Mouse (Mus musculus) heart, postnatal 0 days (tissue): ENCODE data around the gene Thoc7. TPM values are rescaled to one million over a fixed set of nuclear protein-coding genes. Genes with fewer than 3 reads are reported as not detected.
A peak's percentile ranks its signal among the peaks of the same experiment; 100 is the strongest.

ENCODE experiments used
- ATAC-seq: fragments of 200-750 bp; cut with Nextera tagmentation; 2 replicates; pipeline ENCODE4 v1.8.0; 2017; ENCODE audit warnings: low read depth, moderate number of reproducible peaks, moderate library complexity; ENCODE audit not compliant: insufficient read depth
- DNase-seq: peaks from one replicate; pipeline ENCODE4 v3.0.0-alpha.2; 2016; ENCODE audit warnings: low spot score
- H3K27ac ChIP-seq: fragments of 300-500 bp; sonication (generic); 2 replicates; pipeline ENCODE4 v1.5.1; 2014; ENCODE audit warnings: low read depth, mild to moderate bottlenecking
- H3K27me3 ChIP-seq: fragments of 300-500 bp; sonication (generic); 2 replicates; pipeline ENCODE4 v1.6.1; 2014; ENCODE audit warnings: low read length, mixed read lengths; ENCODE audit not compliant: control insufficient read depth, insufficient read depth
- H3K36me3 ChIP-seq: fragments of 300-500 bp; sonication (generic); replicated peaks from 2 replicates; pipeline ENCODE4 v1.6.1; 2014; ENCODE audit warnings: low read length, mixed read lengths; ENCODE audit not compliant: control insufficient read depth, insufficient read depth
- H3K4me1 ChIP-seq: fragments of 300-500 bp; sonication (generic); 2 replicates; pipeline ENCODE4 v1.6.1; 2014; ENCODE audit warnings: antibody characterized with exemption; ENCODE audit not compliant: control insufficient read depth, insufficient read depth
- H3K4me2 ChIP-seq: fragments of 300-500 bp; sonication (generic); 2 replicates; pipeline ENCODE4 v1.6.1; 2014; ENCODE audit warnings: low read depth, mild to moderate bottlenecking, low read length, moderate library complexity
- H3K4me3 ChIP-seq: fragments of 300-500 bp; sonication (generic); 2 replicates; pipeline ENCODE4 v1.5.1; 2014; ENCODE audit warnings: low read depth, low read length
- H3K9ac ChIP-seq: fragments of 300-500 bp; sonication (generic); replicated peaks from 2 replicates; pipeline ENCODE4 v1.6.1; 2014; ENCODE audit warnings: low read depth, low read length, mixed read lengths
- H3K9me3 ChIP-seq: fragments of 300-500 bp; sonication (generic); replicated peaks from 2 replicates; pipeline ENCODE4 v1.6.1; 2016; ENCODE audit warnings: low read length; ENCODE audit not compliant: control insufficient read depth
- CTCF ChIP-seq: IDR thresholded peaks from 2 replicates; pipeline ENCODE4 v1.5.1; 2016; ENCODE audit warnings: antibody characterized with exemption, control low read depth, low read depth
- EP300 ChIP-seq: IDR thresholded peaks from 2 replicates; pipeline ENCODE4 v1.6.1; 2016; ENCODE audit warnings: antibody characterized with exemption, low read depth
- WGBS: fragments of 180-500 bp; shearing (Covaris S2); extraction: QIAGEN DNeasy Blood & Tissue Kit; methylation state at CpG from one replicate; pipeline ENCODE4 v1.1.7; 2014; 5-methylcytosine and 5-hydroxymethylcytosine counted together
- polyA plus RNA-seq: library from polyadenylated mRNA; unstranded; fragments of >200 nt; fragmentation: Nextera tagmentation; extraction: Ambion mirVana; gene quantifications from 2 replicates; pipeline ENCODE4 v1.2.1, GENCODE M21; 2015
- total RNA-seq: library from RNA; depleted of rRNA; stranded (reverse); fragments of >200 nt; gene quantifications from 2 replicates; pipeline ENCODE4 v1.2.3, GENCODE M21; 2014; ENCODE audit warnings: low replicate concordance; rRNA removed

The Thoc7 gene
- total RNA-seq (80.9 and 86.7 TPM in 2 replicates), polyA plus RNA-seq (198 and 207 TPM in 2 replicates)

GRCm38 (mm10) chr14:13961401-13962112, at the start of gene Thoc7, which contains the start of gene Atxn7:
Thoc7 (minus strand) TSS chr14:13961852.
Atxn7 (plus strand) TSS chr14:13961440.
- 3% methylated on average over 30 of the region's 56 CpGs for WGBS

GRCm38 (mm10) chr14:14009712-14010111, 48.1 kb upstream of the Thoc7 start:
- no peaks in the 10 kb centered on the region for H3K27me3 ChIP-seq
- ATAC-seq (no peak), DNase-seq (no peak)
- H3K4me3 ChIP-seq = no peak overlapping the region
- H3K27ac ChIP-seq = no peak overlapping the region
- no peak for TF ChIP-seq EP300
- TF ChIP-seq CTCF = no peak
- peaks cover 9% of the 10 kb centered on the region for H3K4me1 ChIP-seq
- no peak overlapping the region for H3K9ac ChIP-seq
- 41% methylated on average over 6 of the region's 6 CpGs for WGBS
- H3K4me2 ChIP-seq = no peak overlapping the region
- no peaks in the 10 kb centered on the region for H3K36me3 ChIP-seq
- no peaks in the 10 kb centered on the region for H3K9me3 ChIP-seq

More at GRCm38 (mm10) chr14:13961401-13962112, at the start of gene Thoc7, which contains the start of gene Atxn7:
- no peak for TF ChIP-seq EP300
- TF ChIP-seq CTCF = no peak
- Histone ChIP-seq H3K4me3 (peak within 1 kb of the TSS; percentile 96), H3K4me2 (peak within 1 kb of the TSS; percentile 83), H3K9ac (peak within 1 kb of the TSS; percentile 96), H3K27me3 (no peaks in the 10 kb centered on the region), H3K36me3 (no peaks in the 10 kb centered on the region; the same call in 1 of the 2 replicates), H3K4me1 (peaks cover 7% of the 10 kb centered on the region), H3K9me3 (no peaks in the 10 kb centered on the region), H3K27ac (peak within 1 kb of the TSS; percentile 89)
- peak; percentile 46 for ATAC-seq
- DNase-seq = no peak

GRCm38 (mm10) chr14:14002771-14003170, 41.1 kb upstream of the Thoc7 start:
- no peak overlapping the region for H3K4me3 ChIP-seq
- 93% methylated on average over 7 of the region's 7 CpGs for WGBS
- no peak overlapping the region for H3K9ac ChIP-seq
- no peaks in the 10 kb centered on the region for H3K9me3 ChIP-seq
- H3K36me3 ChIP-seq = no peaks in the 10 kb centered on the region
- DNase-seq = no peak
- H3K4me1 ChIP-seq = no peaks in the 10 kb centered on the region
- no peak overlapping the region for H3K4me2 ChIP-seq
- no peaks in the 10 kb centered on the region for H3K27me3 ChIP-seq
- no peak overlapping the region for H3K27ac ChIP-seq
- ATAC-seq = no peak
- TF ChIP-seq EP300 (no peak), CTCF (no peak)

DNA sequence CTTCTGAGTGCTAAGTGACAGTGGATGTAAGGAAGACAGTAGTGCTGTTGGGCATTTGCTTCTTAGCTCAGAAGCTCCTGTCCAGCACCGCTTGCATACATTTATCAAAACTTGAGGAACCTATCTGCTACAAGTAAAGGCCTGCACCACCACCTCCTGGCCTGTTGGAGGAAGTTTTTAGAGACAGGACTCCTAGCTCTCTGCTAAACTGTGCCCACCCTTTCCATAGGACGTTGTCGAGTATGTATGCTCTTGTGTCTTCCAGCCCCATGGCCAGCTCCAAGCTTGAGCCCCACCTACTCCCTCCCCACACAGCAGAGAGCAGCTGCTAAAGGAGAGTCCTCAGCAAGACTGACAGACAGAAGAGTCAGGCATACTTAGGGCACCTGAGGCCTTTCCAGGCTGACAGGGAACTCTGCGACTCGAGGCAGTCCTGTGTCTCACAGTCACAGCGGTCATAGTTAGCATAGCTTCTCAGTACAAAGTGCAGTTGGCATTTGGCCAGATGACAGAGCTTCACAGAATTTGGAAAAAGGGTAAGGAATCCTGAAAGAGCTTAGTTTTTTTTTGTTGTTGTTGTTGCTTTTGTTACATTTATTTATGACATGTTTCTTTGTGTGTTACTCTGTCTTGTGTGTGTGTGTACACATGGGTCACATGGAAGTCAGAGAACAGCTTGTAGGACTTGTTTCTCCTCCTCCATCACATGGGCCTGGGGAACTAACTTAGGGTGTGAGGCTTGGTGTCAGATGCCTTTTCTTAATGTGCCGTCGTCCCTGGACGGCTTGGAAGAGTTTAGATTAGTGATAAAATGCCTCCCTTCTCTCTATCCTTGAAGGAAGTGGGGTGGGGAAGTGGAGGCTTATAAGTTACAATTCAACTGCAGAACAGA, 33.8 kb upstream of the Thoc7 start:
- H3K4me1 ChIP-seq = no peaks in the 10 kb centered on the region
- 26% methylated on average over 9 of the region's 9 CpGs for WGBS
- H3K9me3 ChIP-seq = no peaks in the 10 kb centered on the region
- H3K9ac ChIP-seq = no peak overlapping the region
- no peak for DNase-seq
- peak; percentile 51 for ATAC-seq
- no peaks in the 10 kb centered on the region for H3K36me3 ChIP-seq
- no peak overlapping the region for H3K4me2 ChIP-seq
- no peak overlapping the region for H3K4me3 ChIP-seq
- no peak for TF ChIP-seq EP300
- peak; percentile 45 for TF ChIP-seq CTCF
- H3K27ac ChIP-seq = no peak overlapping the region
- H3K27me3 ChIP-seq = no peaks in the 10 kb centered on the region

DNA sequence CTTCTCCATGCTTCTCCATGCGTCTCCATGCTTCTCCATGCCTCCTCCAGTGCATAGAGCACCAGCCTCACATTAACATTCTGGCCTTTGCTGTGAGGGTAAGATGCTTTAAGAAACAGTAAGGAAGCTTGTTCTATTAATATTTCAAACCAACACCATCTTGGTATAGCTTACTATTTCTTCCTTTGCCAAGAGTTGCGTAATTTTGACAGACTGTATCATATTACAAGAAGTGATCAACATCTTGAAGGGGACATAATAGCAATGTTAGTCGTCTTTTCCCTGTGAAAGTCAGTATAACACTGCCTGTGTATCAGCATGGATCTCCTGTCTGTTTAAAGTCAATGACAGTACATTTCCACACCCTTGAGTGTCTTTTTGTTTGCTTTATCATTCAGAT, 29.1 kb upstream of the Thoc7 start:
- no peaks in the 10 kb centered on the region for H3K36me3 ChIP-seq
- 86% methylated on average over 3 of the region's 3 CpGs for WGBS
- no peak overlapping the region for H3K9ac ChIP-seq
- no peak overlapping the region for H3K27ac ChIP-seq
- ATAC-seq (no peak), DNase-seq (no peak)
- no peak for TF ChIP-seq EP300
- no peak for TF ChIP-seq CTCF
- H3K4me1 ChIP-seq = no peaks in the 10 kb centered on the region
- H3K27me3 ChIP-seq = no peaks in the 10 kb centered on the region
- no peak overlapping the region for H3K4me2 ChIP-seq
- no peak overlapping the region for H3K4me3 ChIP-seq
- no peaks in the 10 kb centered on the region for H3K9me3 ChIP-seq
